Mouse (Mus musculus) lung, postnatal 0 days (tissue): ENCODE data around the gene Bcas1.

Experiments used
- CTCF ChIP-seq: IDR thresholded peaks from 2 replicates; pipeline ENCODE4 v1.5.1; 2016; ENCODE audit warnings: antibody characterized with exemption, mild to moderate bottlenecking
- EP300 ChIP-seq: IDR thresholded peaks from 2 replicates; pipeline ENCODE4 v1.6.1; 2016; ENCODE audit warnings: antibody characterized with exemption, mild to moderate bottlenecking, control low read depth

DNA sequence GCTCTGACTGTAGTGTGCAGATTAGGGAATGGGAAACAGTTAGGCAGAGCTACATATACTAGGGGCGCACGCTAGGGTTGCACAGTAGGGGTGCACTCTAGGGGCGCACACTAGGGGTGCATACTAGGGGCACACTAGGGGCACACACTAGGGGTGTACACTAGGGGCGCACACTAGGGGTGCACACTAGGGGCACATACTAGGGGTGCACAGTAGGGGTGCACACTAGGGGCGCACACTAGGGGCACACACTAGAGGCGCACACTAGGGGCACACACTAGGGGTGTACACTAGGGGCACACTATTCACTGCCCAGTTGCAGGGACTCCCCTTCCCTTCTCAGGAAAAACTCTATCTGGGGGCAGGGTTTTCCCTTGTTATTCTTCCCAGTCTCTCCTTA lies 75.8 kb downstream of the Bcas1 start:
- peak; percentile 2; the same call in 1 of the 2 replicates for TF ChIP-seq CTCF
- TF ChIP-seq EP300, result no peak
